Mouse (Mus musculus): ENCODE measurements around the gene Adam30.
A peak's percentile ranks its signal among the peaks of the same experiment; 100 is the strongest.
"Not testable (repeated sequence)": the region's sequence is repeated elsewhere in the genome, so short reads cannot be mapped to it uniquely, and the experiment has no call there.

Gene Adam30

GRCm38 (mm10) chr3:98160330-98160729, at the start of gene Adam30:
TSS of gene Adam30 (plus strand) at chr3:98160630.
- no peak for DNase-seq (ENCODE audit: low read depth, low spot score)

- DNase-seq (ENCODE audit: low read depth, low spot score) = no peak
Measured at GRCm38 (mm10) chr3:98118252-98118651, 42.2 kb upstream of the Adam30 start.

GRCm38 (mm10) chr3:98119338-98119737, 41.1 kb upstream of the Adam30 start:
- DNase-seq (ENCODE audit: low read depth, low spot score) = no peak

GRCm38 (mm10) chr3:98120884-98121283, 39.5 kb upstream of the Adam30 start:
- no peak for DNase-seq (ENCODE audit: low read depth, low spot score)

GRCm38 (mm10) chr3:98127775-98128174, 32.7 kb upstream of the Adam30 start:
- no peak for DNase-seq (ENCODE audit: low read depth, low spot score)

GRCm38 (mm10) chr3:98128716-98129115, 31.7 kb upstream of the Adam30 start:
- DNase-seq (ENCODE audit: low read depth, low spot score) = no peak

- DNase-seq (ENCODE audit: low read depth, low spot score) = not testable (repeated sequence)
Measured at GRCm38 (mm10) chr3:98132140-98132539, 28.3 kb upstream of the Adam30 start.

GRCm38 (mm10) chr3:98132636-98133035, 27.8 kb upstream of the Adam30 start:
- no peak for DNase-seq (ENCODE audit: low read depth, low spot score)

- DNase-seq (ENCODE audit: low read depth, low spot score) = no peak
Measured at GRCm38 (mm10) chr3:98141456-98141855, 19.0 kb upstream of the Adam30 start.

GRCm38 (mm10) chr3:98142862-98143261, 17.6 kb upstream of the Adam30 start:
- DNase-seq (ENCODE audit: low read depth, low spot score) = no peak

- no peak for DNase-seq (ENCODE audit: low read depth, low spot score)
Measured at GRCm38 (mm10) chr3:98145204-98145603, 15.2 kb upstream of the Adam30 start.

- no peak for DNase-seq (ENCODE audit: low read depth, low spot score)
Measured at GRCm38 (mm10) chr3:98146471-98147410, 13.7 kb upstream of the Adam30 start.

GRCm38 (mm10) chr3:98147706-98148105, 12.7 kb upstream of the Adam30 start:
- no peak for DNase-seq (ENCODE audit: low read depth, low spot score)

GRCm38 (mm10) chr3:98149881-98150280, 10.5 kb upstream of the Adam30 start:
- DNase-seq (ENCODE audit: low read depth, low spot score) = no peak

- DNase-seq (ENCODE audit: low read depth, low spot score) = no peak
Measured at GRCm38 (mm10) chr3:98151016-98151415, 9.4 kb upstream of the Adam30 start.

- no peak for DNase-seq (ENCODE audit: low read depth, low spot score)
Measured at GRCm38 (mm10) chr3:98153460-98153859, 7.0 kb upstream of the Adam30 start.

- DNase-seq (ENCODE audit: low read depth, low spot score) = no peak
Measured at GRCm38 (mm10) chr3:98156158-98156557, 4.3 kb upstream of the Adam30 start.

- DNase-seq (ENCODE audit: low read depth, low spot score) = no peak
Measured at GRCm38 (mm10) chr3:98157073-98157472, 3.4 kb upstream of the Adam30 start.

GRCm38 (mm10) chr3:98157585-98157984, 2.8 kb upstream of the Adam30 start:
- no peak for DNase-seq (ENCODE audit: low read depth, low spot score)

- DNase-seq (ENCODE audit: low read depth, low spot score) = no peak
Measured at GRCm38 (mm10) chr3:98158646-98159045, 1.8 kb upstream of the Adam30 start.

- DNase-seq (ENCODE audit: low read depth, low spot score) = peak; percentile 5
Measured at GRCm38 (mm10) chr3:98159289-98159688, 1.1 kb upstream of the Adam30 start.

GRCm38 (mm10) chr3:98178340-98178739, 17.9 kb downstream of the Adam30 start:
- no peak for DNase-seq (ENCODE audit: low read depth, low spot score)

GRCm38 (mm10) chr3:98180805-98181204, 20.4 kb downstream of the Adam30 start:
- peak; percentile 35 for DNase-seq (ENCODE audit: low read depth, low spot score)

Data from embryo, embryonic 11.5 days (tissue).